Comparison of ENCODE assay signal across 8 mouse cellular contexts in the genomic region with DNA sequence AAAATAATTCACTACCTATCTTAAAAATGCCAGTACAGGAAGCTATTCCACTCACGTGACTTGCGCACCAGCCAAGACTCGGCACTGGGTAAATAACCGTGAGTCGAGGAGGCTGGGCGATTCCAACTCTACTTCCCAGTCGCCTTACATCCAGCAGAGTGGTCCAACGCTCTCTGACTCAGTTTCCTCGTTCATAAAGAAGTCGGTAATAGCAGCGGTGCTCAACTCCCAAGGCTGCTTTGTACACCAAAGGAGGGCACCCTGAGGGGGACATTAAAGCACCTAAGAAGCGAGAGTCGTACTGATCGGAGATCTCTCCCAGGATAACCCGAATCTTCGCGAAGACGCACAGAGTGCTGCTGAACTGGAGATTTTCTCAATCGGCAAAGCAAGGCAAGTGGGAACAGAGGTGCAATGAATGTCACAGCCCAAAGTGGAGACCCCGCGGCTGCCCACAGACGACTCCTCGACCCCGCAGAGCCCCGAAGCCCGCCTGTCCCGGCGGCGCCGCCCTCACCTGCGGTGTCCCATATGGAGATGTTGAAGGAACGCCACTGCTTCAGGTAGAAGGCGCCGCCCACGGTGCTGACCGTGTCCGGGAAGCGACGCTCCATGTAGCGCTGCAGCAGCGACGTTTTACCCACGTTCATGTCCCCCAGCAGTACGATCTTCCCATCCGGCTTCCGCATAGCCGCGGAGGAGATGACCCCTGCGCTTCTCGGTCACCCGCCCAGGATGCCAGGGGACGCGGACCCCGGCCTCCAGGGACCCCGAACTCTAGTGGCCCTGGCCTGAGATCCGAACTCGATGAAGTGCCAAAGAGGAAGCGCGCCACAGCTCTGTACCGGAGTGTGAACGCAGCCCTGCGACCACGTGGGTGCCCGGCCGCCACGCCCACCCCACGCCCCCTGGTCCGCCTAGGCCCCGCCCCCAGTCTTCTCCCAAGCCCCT. TPM values are rescaled to one million over a fixed set of nuclear protein-coding genes. Genes with fewer than 3 reads are reported as not detected.
A peak's percentile ranks its signal among the peaks of the same experiment; 100 is the strongest.
DNase-seq lines count a peak whose midpoint lies in the region; ATAC-seq and TF ChIP-seq lines count a peak whose summit lies in the region.

A gene (minus strand): TSS at position 900 of the 951 bp plus-strand sequence.

- ATAC-seq in embryonic facial prominence, embryonic 11.5 days (replicated peaks; ENCODE audit: insufficient number of reproducible peaks, low FRiP score, low TSS enrichment, low read depth), result peak; percentile 64; the same call in 1 of the 2 replicates
- ATAC-seq in heart, embryonic 12.5 days (ENCODE audit: insufficient number of reproducible peaks, low FRiP score), result peak; percentile 73
- peak; percentile 74 for ATAC-seq in kidney, embryonic 14.5 days (ENCODE audit: low FRiP score, low TSS enrichment)
- peak; percentile 56 for ATAC-seq in lung, postnatal 0 days

- peak in 1 of 2 experiments; percentile 15; a peak in 1 of 4 replicates for TF ChIP-seq EP300 in MEL (IDR thresholded peaks at IDR 0.05; ENCODE audit: low read depth in 1 of 2, low read length in 2 of 2)
- TF ChIP-seq EP300 in lung, postnatal 0 days (IDR thresholded peaks at IDR 0.05), result no peak

- peak in 1 of 2 experiments; percentile 66; a peak in 1 of 4 replicates for TF ChIP-seq POLR2A in MEL (IDR thresholded peaks at IDR 0.05; ENCODE audit: control insufficient read depth in 1 of 2, insufficient read depth in 1 of 2, low read depth in 1 of 2, low read length in 2 of 2, poor library complexity in 1 of 2)

- WGBS in embryonic facial prominence, embryonic 11.5 days, result under 1% methylated on average over 69 of the region's 69 CpGs
- under 1% methylated on average over 69 of the region's 69 CpGs for WGBS in heart, embryonic 12.5 days
- WGBS in kidney, embryonic 14.5 days, result under 1% methylated on average over 66 of the region's 69 CpGs
- WGBS in lung, postnatal 0 days, result under 1% methylated on average over 67 of the region's 69 CpGs

- no peaks in the 10 kb centered on the region for H3K27me3 ChIP-seq in MEL (ENCODE audit: control insufficient read depth in 1 of 2, insufficient read depth in 2 of 2, low read length in 2 of 2)
- peaks cover 44% of the 10 kb centered on the region for H3K27me3 ChIP-seq in embryonic facial prominence, embryonic 11.5 days (ENCODE audit: control insufficient read depth, insufficient read depth, low read length)
- peaks cover 28% of the 10 kb centered on the region for H3K27me3 ChIP-seq in heart, embryonic 12.5 days (replicated peaks)
- H3K27me3 ChIP-seq in kidney, embryonic 14.5 days (ENCODE audit: control insufficient read depth, insufficient read depth, low read length), result peaks cover 8% of the 10 kb centered on the region; the same call in 1 of the 2 replicates
- H3K27me3 ChIP-seq in lung, postnatal 0 days (replicated peaks; ENCODE audit: insufficient read depth, low read length), result no peaks in the 10 kb centered on the region

- H3K4me3 ChIP-seq in MEL (ENCODE audit: control insufficient read depth in 1 of 2, insufficient read depth in 1 of 2, low read depth in 2 of 2, low read length in 2 of 2), result peak within 1 kb of the TSS; percentile 59 to 84
- peak within 1 kb of the TSS; percentile 45 for H3K4me3 ChIP-seq in embryonic facial prominence, embryonic 11.5 days (ENCODE audit: low read depth, low read length)
- H3K4me3 ChIP-seq in heart, embryonic 12.5 days, result peak within 1 kb of the TSS; percentile 78
- peak within 1 kb of the TSS; percentile 68 for H3K4me3 ChIP-seq in kidney, embryonic 14.5 days (ENCODE audit: low read length)
- H3K4me3 ChIP-seq in lung, postnatal 0 days (ENCODE audit: low read depth, low read length), result peak within 1 kb of the TSS; percentile 65

- peaks cover 6% of the 10 kb centered on the region for H3K79me2 ChIP-seq in MEL (ENCODE audit: control insufficient read depth, insufficient read depth, low read length, poor library complexity)

- DNase-seq in 416B (ENCODE audit: low read depth), result peak; percentile 77
- peak; percentile 83 for DNase-seq in MEL (ENCODE audit: low read depth, low spot score)
- peak; percentile 78 for DNase-seq in embryonic facial prominence, embryonic 11.5 days (ENCODE audit: low spot score)
- DNase-seq in lung, postnatal 0 days (ENCODE audit: low spot score), result peak; percentile 86
- DNase-seq in ovary, adult 18-20 months (ENCODE audit: low spot score), result peak; percentile 49
- DNase-seq in frontal cortex, adult 2 months (ENCODE audit: extremely low spot score in 1 of 2, low spot score in 1 of 2), result no peak

- TF ChIP-seq RAD21 in MEL (IDR thresholded peaks at IDR 0.05; ENCODE audit: low read depth, low read length), result no peak

- 0 out of 2 replicates have a peak within 1 kb of the TSS, but pooled peaks have one; percentile 14 for H3K27ac ChIP-seq in MEL (ENCODE audit: control insufficient read depth, low read depth, low read length)
- H3K27ac ChIP-seq in embryonic facial prominence, embryonic 11.5 days (replicated peaks; ENCODE audit: low read depth, low read length), result no peak within 1 kb of the TSS
- H3K27ac ChIP-seq in heart, embryonic 12.5 days (ENCODE audit: poor library complexity, severe bottlenecking), result peak within 1 kb of the TSS; percentile 91
- H3K27ac ChIP-seq in kidney, embryonic 14.5 days (ENCODE audit: low read depth, low read length), result peak within 1 kb of the TSS; percentile 44; the same call in 1 of the 2 replicates
- H3K27ac ChIP-seq in lung, postnatal 0 days (ENCODE audit: low read length), result peak within 1 kb of the TSS; percentile 94

- no peak for TF ChIP-seq CTCF in MEL (IDR thresholded peaks at IDR 0.05 in 2 of 3, conservative IDR thresholded peaks at IDR 0.05 in 1 of 3; ENCODE audit: control insufficient read depth in 1 of 3, insufficient read depth in 1 of 3, low read depth in 2 of 3, low read length in 3 of 3, poor library complexity in 1 of 3, severe bottlenecking in 1 of 3)
- no peak for TF ChIP-seq CTCF in lung, postnatal 0 days (IDR thresholded peaks at IDR 0.05)

- H3K4me1 ChIP-seq in MEL (ENCODE audit: control insufficient read depth in 1 of 2, insufficient read depth in 2 of 2, low read length in 2 of 2), result peaks cover 0 to 4% of the 10 kb centered on the region in 2 experiments; a peak in 1 of 4 replicates
- peaks cover 5% of the 10 kb centered on the region; the same call in 1 of the 2 replicates for H3K4me1 ChIP-seq in embryonic facial prominence, embryonic 11.5 days (ENCODE audit: control insufficient read depth, insufficient read depth, low read length)
- H3K4me1 ChIP-seq in heart, embryonic 12.5 days (replicated peaks), result peaks cover 57% of the 10 kb centered on the region
- peaks cover 32% of the 10 kb centered on the region for H3K4me1 ChIP-seq in kidney, embryonic 14.5 days (ENCODE audit: control insufficient read depth, insufficient read depth, low read length)
- peaks cover 22% of the 10 kb centered on the region for H3K4me1 ChIP-seq in lung, postnatal 0 days (ENCODE audit: insufficient read depth, low read depth, low read length)

- no peaks in the 10 kb centered on the region for H3K9me3 ChIP-seq in MEL (replicated peaks; ENCODE audit: insufficient read depth, low read length)
- H3K9me3 ChIP-seq in embryonic facial prominence, embryonic 11.5 days (replicated peaks; ENCODE audit: control insufficient read depth, low read length), result no peaks in the 10 kb centered on the region
- H3K9me3 ChIP-seq in heart, embryonic 12.5 days (replicated peaks), result no peaks in the 10 kb centered on the region
- H3K9me3 ChIP-seq in kidney, embryonic 14.5 days (ENCODE audit: control insufficient read depth, low read length), result no peaks in the 10 kb centered on the region
- no peaks in the 10 kb centered on the region for H3K9me3 ChIP-seq in lung, postnatal 0 days (ENCODE audit: low read length)

- peak within 1 kb of the TSS; percentile 76 for H3K9ac ChIP-seq in MEL (ENCODE audit: control insufficient read depth, low read depth, low read length, poor library complexity, severe bottlenecking)
- H3K9ac ChIP-seq in embryonic facial prominence, embryonic 11.5 days (replicated peaks; ENCODE audit: low read length), result peak within 1 kb of the TSS; percentile 37
- peak within 1 kb of the TSS; percentile 80 for H3K9ac ChIP-seq in heart, embryonic 12.5 days
- peak within 1 kb of the TSS; percentile 62 for H3K9ac ChIP-seq in kidney, embryonic 14.5 days (ENCODE audit: low read depth, low read length)
- H3K9ac ChIP-seq in lung, postnatal 0 days (replicated peaks; ENCODE audit: low read depth), result peak within 1 kb of the TSS; percentile 44

- H3K4me2 ChIP-seq in embryonic facial prominence, embryonic 11.5 days (ENCODE audit: low read depth, low read length), result peak within 1 kb of the TSS; percentile 97
- H3K4me2 ChIP-seq in heart, embryonic 12.5 days, result peak within 1 kb of the TSS; percentile 98
- H3K4me2 ChIP-seq in kidney, embryonic 14.5 days (replicated peaks; ENCODE audit: low read depth, low read length), result peak within 1 kb of the TSS; percentile 99
- H3K4me2 ChIP-seq in lung, postnatal 0 days (replicated peaks; ENCODE audit: low read depth, low read length), result peak within 1 kb of the TSS; percentile 99

- H3K36me3 ChIP-seq in MEL (ENCODE audit: control insufficient read depth in 1 of 2, insufficient read depth in 2 of 2, low read length in 2 of 2), result peaks cover 0 to 2% of the 10 kb centered on the region in 2 experiments; a peak in 1 of 4 replicates
- no peaks in the 10 kb centered on the region for H3K36me3 ChIP-seq in embryonic facial prominence, embryonic 11.5 days (replicated peaks; ENCODE audit: control insufficient read depth, insufficient read depth, low read depth, low read length)
- H3K36me3 ChIP-seq in heart, embryonic 12.5 days, result no peaks in the 10 kb centered on the region
- no peaks in the 10 kb centered on the region for H3K36me3 ChIP-seq in kidney, embryonic 14.5 days (ENCODE audit: control insufficient read depth, insufficient read depth, low read length)
- H3K36me3 ChIP-seq in lung, postnatal 0 days (ENCODE audit: insufficient read depth, low read length), result no peaks in the 10 kb centered on the region

TF ChIP-seq in MEL, 35 proteins besides CTCF, POLR2A, EP300 and RAD21 (continues in another document):
- TF ChIP-seq MAX (IDR thresholded peaks at IDR 0.05; ENCODE audit: low read length) (peak; percentile 82), E2F4 (IDR thresholded peaks at IDR 0.05; ENCODE audit: borderline replicate concordance, low read depth, low read length) (no peak), TAL1 (IDR thresholded peaks at IDR 0.05; ENCODE audit: low read length) (no peak), POLR2AphosphoS2 (IDR thresholded peaks at IDR 0.05; ENCODE audit: low read length) (no peak), TCF12 (IDR thresholded peaks at IDR 0.05; ENCODE audit: low read depth, low read length) (0 out of 2 replicates have a peak, but pooled peaks have one; percentile 4)

RNA-seq across cellular contexts. Expression of the gene that starts here (rescaled TPM):
- total RNA-seq in MEL (2012; rRNA removed), result 8.4 and 10.4 TPM in 2 replicates
- 1 to 10 TPM in 1 of 2 experiments, not detected in 1; 9.5 TPM for polyA plus RNA-seq in MEL (2012; ENCODE audit: insufficient read depth in 1 of 2, insufficient read length in 2 of 2, low read depth in 1 of 2, low replicate concordance in 2 of 2, missing spikeins in 1 of 2)
- polyA plus RNA-seq in embryonic facial prominence, embryonic 11.5 days (2014; fragmentation: Nextera tagmentation; extraction: Ambion mirVana), result 0.79 and 1.7 TPM in 2 replicates
- polyA plus RNA-seq in heart, embryonic 12.5 days (2016; fragmentation: Nextera tagmentation; extraction: Ambion mirVana), result 20.2 and 23.5 TPM in 2 replicates
- polyA plus RNA-seq in kidney, embryonic 14.5 days (2014; fragmentation: Nextera tagmentation; extraction: Ambion mirVana), result 19.5 TPM in 2 replicates
- polyA plus RNA-seq in lung, postnatal 0 days (2015; fragmentation: Nextera tagmentation; extraction: Ambion mirVana), result 17.8 and 19.9 TPM in 2 replicates
- 2.0 TPM in 2 replicates for polyA plus RNA-seq in frontal cortex, adult 2 months (2012; rRNA removed)

Comparison
In these comparisons a context has a peak if more than half of its experiments do, and no peak if none do; other contexts are left out.
1. DNase-seq: peak in 416B (single experiment), MEL (single experiment), embryonic facial prominence, embryonic 11.5 days (single experiment), lung, postnatal 0 days (single experiment) and ovary, adult 18-20 months (single experiment); none in frontal cortex, adult 2 months (0 of 2).
2. Peak in every context shown above with its lines, with median percentiles within 50 percentile points of each other: H3K4me3 ChIP-seq, H3K9ac ChIP-seq, ATAC-seq and H3K4me2 ChIP-seq.